Mouse (Mus musculus) gastrocnemius, adult 18-20 months (tissue): ENCODE data around the gene Epha6. TPM values are rescaled to one million over a fixed set of nuclear protein-coding genes. Genes with fewer than 3 reads are reported as not detected.

ENCODE experiments used
- DNase-seq: peaks from one replicate; pipeline ENCODE4 v3.0.0; 2021; ENCODE audit warnings: low spot score
- long read RNA-seq, 2 experiments: library from polyadenylated mRNA; stranded (forward); transcript quantifications; one replicate each; pipeline ENCODE4 v2.0.0; 2021
- total RNA-seq, 2 experiments: library from RNA; stranded (reverse); gene quantifications; 2 replicates each; pipeline ENCODE4 v1.2.3; 2021

Gene Epha6
- total RNA-seq = not detected
- long read RNA-seq, experiment 1 = 0 reads
- long read RNA-seq, experiment 2 = 0 reads

GRCm38 (mm10) chr16:60605061-60605831, at the start of gene Epha6:
Gene Epha6, minus strand, starts transcription at chr16:60605531.
- DNase-seq = no peak

DNA sequence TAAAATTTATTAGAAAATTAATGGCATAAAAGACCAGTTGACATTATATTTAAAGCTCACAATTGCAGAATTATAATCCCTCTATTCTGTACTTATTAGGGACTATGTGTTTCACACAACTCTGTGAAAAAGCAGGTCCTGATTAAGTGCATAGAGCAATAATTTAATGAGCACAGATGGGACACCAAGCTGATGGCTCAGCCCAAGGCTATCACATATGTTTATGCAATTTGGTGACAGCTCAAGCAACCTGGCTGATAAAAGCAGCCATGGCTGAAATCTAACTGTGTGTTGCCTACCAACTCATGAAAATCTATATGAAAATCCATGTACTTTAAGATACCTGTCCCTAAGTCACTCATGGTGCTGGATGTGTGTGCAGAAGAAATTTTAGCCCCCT, 46.4 kb upstream of the Epha6 start:
- DNase-seq = no peak

DNA sequence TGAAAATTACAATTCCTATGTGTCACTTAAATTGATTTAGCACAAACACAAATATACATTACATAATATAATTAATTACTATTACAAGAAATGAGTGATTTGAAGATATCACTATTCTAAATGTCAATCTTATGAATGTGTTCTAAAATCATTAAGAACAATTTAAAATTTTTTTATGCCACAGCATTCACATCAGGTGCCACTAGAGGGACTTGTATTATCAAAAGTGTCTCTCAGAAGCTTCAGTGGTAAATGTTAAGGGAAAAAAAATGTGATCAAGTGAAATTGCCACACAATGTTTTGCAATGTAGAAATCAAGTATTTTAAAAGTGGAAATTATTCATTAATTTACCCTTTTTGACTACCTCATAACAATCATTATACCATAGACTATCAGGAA, 22.8 kb upstream of the Epha6 start:
- no peak for DNase-seq

DNA sequence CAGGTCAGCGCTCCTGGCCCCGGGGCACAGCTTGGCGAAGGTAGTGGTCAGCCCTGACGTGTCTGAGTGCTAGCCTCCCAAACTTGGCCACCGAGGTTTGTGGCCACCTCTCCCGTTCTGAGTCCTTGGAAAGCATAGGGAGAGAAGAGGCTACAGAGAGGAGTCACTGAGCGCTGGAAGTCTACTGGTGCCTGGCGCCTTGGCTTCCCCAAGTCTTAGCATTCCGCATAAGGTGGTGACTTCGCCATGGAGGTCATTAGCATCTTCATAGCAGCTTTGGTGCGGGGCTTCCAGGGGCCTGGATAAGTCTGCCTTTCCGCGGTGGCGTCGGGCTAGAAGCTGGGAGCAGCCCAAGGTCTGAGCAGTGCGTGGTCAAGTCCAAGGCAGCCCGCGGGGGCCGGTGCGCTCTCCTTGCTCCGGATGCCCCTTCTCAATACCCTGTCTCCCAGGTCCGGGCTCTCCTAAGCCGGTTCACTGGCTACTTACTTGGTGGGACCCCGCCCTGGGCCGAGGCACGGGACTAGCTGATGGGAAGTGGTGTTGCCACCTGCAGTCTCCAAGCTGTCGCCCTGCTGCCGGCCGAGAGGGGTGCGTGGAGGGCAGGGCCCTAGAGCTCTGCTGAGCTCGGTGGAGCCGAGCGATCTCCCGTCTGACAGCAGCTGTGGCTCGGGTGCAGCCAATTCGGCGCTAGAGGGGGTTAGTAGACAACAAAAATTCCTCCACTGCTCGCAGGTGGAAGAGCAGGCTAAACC, 677 bp upstream of the Epha6 start:
- no peak for DNase-seq

- DNase-seq = no peak
These were observed 718 bp downstream of the Epha6 start for GRCm38 (mm10) chr16:60604613-60605012.

- DNase-seq = no peak
These were observed 20.0 kb downstream of the Epha6 start for GRCm38 (mm10) chr16:60585322-60585721.

DNA sequence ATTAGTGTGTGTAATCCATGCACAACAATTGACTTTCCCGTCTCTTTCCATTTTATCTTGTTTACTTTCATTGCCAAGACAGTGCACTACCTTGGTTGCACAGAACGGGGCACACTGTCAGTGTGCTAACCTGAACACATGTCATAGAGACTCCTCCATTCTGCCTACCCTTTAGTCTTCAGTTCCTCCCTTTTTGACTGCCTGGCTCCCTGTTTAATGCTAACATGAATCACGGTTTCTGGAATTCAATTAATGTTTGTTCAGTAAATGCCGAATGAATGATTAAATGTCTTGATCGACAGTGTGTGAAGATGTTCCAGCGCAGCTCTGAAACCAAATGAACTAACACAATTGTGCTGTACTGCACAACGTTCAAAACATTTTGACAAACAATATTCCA, 20.6 kb downstream of the Epha6 start:
- no peak for DNase-seq

DNA sequence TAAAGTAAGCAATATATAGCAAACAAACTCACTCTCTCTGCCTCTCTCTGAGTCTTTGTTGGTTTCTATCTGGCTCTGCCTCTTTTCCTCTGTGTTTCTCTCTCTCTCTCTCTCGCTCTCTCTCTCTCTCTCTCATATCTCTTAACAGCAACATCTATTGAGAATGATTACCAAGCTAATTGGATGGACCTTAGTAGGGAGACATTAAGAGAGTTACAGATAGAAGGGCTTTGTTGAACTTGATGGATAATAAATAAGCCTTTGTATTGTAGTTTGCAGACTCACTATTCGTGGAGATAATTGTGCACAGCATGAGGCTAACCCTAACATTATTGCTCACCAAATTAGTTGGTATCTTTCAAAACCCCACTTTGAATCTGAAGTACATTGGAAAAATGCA, 34.8 kb downstream of the Epha6 start:
- DNase-seq = no peak

- no peak for DNase-seq
These were observed 60.9 kb downstream of the Epha6 start for GRCm38 (mm10) chr16:60544385-60544784.

DNA sequence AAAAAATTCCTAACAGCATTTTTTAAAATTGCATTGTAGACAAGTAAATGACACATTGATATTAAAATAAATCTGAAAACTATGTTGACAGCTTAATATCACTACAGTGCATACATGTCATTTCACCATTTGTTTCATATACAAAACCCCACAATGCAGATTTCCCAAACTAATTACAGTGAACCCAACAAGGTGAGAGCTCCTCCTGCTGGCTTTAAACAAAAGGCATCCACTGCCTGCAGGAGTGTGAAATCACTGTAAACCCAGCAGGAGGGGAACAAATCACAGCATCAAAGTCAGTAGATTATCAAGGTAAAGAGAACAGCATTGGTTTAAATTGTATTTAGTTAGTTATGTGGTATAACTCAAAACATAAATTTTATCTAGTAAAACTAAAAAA, 67.1 kb downstream of the Epha6 start:
- DNase-seq = no peak

DNA sequence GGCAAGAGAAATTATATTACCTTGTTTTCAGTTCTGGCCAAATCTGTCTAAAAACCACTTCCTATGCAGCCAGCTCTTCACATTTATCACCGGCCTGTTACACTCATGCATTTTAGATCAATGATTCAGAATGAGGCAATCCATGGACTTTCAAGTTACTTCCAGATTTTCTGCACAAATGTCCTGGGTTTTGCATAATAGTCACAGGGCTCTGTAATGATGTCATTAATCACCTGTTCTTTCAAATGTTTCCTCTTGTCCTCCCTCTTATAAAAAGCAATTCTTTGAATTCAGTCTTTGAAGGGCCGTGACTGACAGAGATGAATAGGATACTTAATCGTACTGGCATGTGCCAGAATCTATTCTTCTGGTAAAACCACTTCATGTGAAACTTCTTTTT, 95.6 kb downstream of the Epha6 start:
- no peak for DNase-seq

GRCm38 (mm10) chr16:60499567-60499966, 105.8 kb downstream of the Epha6 start:
- DNase-seq = no peak

DNA sequence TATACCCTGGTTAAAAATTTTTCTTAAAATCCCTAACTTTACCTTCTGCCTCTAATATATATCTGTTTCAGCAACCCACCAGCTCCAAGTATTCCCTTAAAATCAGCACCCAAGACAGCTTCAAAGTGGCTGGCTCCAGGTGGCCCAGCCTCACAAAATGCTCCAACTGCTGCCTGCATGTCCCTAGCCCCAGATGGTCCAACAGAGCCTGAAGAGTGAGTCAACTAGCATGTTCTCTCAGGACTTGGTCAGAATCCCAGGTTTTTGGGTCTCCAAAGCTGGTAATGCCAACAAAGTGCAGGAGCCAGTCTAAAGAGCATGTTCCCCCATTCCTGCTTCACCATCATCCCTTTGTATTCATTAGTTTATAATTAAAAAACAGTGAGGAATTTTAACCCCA, 129.6 kb downstream of the Epha6 start:
- no peak for DNase-seq

DNA sequence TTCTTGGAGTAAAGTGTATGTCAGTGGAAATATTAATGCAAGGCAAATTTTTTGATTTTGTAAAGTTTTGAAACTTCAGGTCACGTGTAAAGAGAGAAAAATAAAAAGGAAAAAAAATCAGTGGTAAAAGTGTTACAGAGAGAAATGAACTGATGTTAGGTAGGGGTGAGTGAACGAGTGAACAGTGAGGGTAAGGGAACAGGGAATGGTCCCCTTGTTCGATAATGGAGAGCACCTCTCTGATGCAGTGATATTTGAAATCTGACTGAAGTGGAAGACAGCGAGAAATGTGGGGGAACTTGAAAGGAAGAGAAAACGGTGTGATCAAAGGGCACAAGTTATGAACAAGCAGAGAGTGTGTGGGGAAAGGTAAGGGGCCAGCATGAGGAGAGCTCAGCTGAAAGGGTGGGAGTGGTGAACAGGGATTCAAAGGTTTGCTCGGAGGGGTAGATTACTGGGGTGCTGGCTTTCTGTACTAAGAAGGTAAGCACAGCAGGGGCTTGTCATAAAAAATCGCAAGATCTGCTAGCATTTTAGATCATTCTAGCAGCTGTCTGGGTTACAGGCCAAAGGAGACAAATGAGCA, 137.0 kb downstream of the Epha6 start:
- no peak for DNase-seq

DNA sequence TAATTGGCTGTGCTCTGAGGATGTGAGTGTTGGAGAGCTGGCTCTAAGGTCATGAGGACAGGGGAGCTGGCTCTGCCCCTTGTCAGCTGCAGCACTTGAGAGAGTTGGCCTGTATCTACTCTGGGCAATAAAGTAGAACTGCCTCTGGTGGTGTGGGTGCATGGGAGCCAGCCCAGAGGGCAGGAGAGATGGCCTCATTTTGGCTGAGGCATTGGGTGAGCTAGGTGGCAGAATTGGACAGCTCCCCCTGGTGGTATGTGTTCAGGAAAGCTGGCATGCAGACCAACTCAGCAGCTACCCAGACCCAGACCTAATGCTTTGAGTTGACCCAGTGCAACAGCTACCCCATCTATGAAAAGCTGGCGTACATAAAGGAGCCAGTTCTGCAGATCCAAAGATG, 170.0 kb downstream of the Epha6 start:
- no peak for DNase-seq

DNA sequence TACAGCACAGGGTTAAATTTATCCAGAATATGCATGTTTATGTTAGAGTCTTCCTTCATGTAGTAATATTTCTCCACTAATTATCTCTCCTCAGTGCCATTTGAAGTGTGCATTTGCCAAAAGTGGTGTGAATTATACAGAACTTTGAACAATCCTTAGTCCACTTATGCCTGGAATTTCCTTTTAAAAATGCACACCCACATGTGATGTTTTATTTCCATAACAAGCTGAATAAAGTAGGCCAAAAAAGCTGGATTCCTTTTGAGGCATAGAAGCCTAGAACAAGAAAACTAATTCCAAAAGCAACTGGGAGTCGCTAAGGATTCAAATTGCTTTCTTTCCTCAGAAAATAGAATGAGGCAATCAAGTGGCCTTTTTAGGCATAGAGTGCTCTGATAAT, 171.1 kb downstream of the Epha6 start:
- no peak for DNase-seq

DNA sequence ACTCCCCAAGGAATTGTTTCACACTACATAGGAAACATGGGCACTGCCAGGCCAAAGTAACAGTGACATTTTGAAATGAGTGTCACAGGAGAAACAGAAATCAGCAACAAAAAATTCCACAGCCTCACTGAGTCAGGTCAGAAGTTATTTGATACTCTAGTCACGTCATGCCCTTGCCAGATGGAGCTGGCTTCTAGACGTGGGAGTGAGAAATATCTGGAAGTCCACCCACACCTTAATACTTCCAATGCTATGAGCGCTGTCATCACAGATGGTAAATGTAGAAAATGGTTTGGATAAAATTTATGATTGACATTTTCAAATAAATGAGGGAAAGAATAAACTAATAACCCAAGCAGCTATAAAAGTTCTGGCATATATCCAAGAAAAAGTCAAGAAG, 210.0 kb downstream of the Epha6 start:
- no peak for DNase-seq

GRCm38 (mm10) chr16:60392961-60393360, 212.4 kb downstream of the Epha6 start:
- DNase-seq = no peak

DNA sequence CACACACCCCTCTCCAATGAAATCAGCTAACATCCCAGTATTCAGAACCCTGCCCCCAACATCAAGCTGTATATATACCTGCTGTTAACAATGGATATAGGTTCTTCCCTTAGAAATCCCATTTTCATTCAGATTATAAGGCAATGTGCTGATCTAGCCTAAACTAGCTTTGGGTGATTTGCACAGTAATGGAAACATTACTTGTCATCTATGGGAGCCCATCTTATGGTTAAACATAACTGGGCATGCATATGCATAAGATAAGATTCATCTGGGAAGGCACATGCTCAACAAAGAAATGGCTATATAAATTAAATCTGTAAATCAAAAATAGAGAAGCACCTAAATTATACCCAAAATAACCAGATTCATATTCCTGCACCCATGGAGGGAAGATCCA, 230.2 kb downstream of the Epha6 start:
- DNase-seq = no peak

DNA sequence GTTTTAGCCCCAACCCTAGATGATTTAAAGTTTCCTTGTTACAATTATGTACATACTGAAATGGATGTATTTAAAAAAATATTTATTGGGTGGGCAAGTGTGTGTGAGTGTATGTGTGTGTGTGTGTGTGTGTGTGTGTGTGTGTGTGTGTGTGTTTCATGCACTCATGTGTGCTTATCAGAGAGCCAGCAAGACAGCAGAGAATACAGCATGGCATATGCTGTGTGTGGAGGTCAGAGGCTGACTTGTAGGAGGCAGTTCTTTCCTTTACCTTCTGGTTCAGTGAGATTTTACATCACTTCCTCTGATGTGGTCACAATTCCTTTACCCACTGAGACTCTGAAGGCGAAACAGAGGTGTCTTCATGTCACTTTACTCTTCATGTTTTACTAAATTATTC, 321.4 kb downstream of the Epha6 start:
- DNase-seq = no peak

- no peak for DNase-seq
These were observed 331.2 kb downstream of the Epha6 start for GRCm38 (mm10) chr16:60274109-60274508.
